Mouse (Mus musculus): ENCODE results near the gene Cd164l2. TPM values are rescaled to one million over a fixed set of nuclear protein-coding genes. Genes with fewer than 3 reads are reported as not detected.

Gene Cd164l2
- polyA plus RNA-seq (2012; fragmentation: generic; extraction: Trizol): 0.23 TPM
- long read RNA-seq, experiment 1, partial matches to known transcripts: 0 of 1 reads
- long read RNA-seq, experiment 1, other reads (novel, unspliced or antisense): 1 of 1 reads
- long read RNA-seq, experiment 2: 0 reads

DNA sequence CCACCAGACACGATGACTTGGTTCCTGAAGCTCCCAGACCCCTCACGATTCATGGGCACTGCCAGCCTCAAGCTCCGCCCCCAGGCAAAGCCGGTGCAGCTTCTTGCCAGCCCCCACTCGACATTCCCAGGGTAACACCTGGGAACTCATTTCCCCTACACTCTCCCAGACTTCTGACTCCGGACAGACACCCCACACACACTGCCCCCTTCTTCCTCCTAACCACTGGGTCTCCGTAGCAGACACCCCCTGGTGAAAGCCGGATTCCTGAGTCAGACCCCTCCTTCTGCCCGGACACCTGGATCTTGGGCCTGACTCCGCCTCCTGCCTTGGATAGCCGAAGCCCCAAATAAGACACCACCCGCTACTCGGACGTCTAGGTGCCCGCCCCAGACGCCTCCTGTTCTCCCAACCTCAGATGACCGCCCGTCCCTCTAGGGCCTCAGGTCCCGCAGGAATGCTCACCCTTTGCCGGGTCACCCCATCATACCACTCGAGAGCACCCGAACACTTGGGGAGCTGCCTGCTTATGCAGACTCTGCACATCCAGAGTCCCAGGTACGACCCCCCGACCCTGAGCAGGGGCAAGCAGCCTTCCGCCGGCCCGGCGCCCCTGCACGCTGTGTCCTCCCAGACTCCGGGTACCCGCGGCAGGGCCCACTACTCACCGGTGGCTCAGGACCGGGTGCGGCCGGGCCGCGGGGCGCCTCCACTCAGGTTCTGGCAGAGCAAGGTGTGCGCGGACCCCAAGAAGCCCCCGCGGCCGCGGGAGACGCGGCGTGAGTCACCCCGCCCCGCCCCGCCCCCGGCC, at the start of gene Cd164l2, which contains the start of gene Gpr3:
Gene Cd164l2 (plus strand): TSS at position 381 of the 811 bp plus-strand sequence.
Gene Gpr3 (minus strand): TSS at position 786 of the 811 bp plus-strand sequence.
- Histone ChIP-seq H3K36me3 (ENCODE audit: control insufficient read depth, insufficient read depth) (no peaks in the 10 kb centered on the region), H3ac (ENCODE audit: control insufficient read depth, insufficient read length, low read depth) (peak within 1 kb of the TSS; percentile 86), H3K79me2 (ENCODE audit: control insufficient read depth, insufficient read depth) (no peaks in the 10 kb centered on the region), H3K27me3 (ENCODE audit: control insufficient read depth, insufficient read depth, insufficient read length) (no peaks in the 10 kb centered on the region), H3K79me3 (ENCODE audit: low read depth) (no peaks in the 10 kb centered on the region), H3K4me3 (ENCODE audit: insufficient read depth, poor library complexity, severe bottlenecking) (peak within 1 kb of the TSS; percentile 34)
- no peak for TF ChIP-seq MYOD1 (IDR thresholded peaks at IDR 0.05; ENCODE audit: control insufficient read depth, insufficient read length, low read depth)
- no peak for TF ChIP-seq MAX (IDR thresholded peaks at IDR 0.05)
- no peak for TF ChIP-seq FOSL1 (IDR thresholded peaks at IDR 0.05; ENCODE audit: insufficient read depth, low read length, poor library complexity, severe bottlenecking)
- no peak for TF ChIP-seq CTCF (IDR thresholded peaks at IDR 0.05; ENCODE audit: control insufficient read depth, insufficient read depth, insufficient read length)

DNA sequence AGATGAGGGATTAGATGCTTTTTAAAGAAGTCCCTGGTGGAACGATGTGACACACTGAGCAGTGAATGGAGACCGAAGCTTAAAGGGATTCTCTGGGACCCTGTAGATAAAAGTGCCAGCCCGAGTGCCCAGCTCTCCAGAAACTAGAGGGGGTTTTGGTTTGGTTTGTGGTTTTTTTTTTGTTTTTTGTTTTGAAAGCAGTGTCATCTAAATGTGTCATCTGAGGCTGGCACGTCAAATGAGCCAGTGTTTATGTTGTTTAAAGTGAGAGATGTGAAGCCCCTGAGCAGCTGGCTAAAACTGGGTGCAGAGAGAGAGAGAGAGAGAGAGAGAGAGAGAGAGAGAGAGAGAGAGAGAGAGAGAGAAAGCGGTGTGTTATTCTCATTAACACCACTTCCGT, 49.7 kb upstream of the Cd164l2 start:
- no peak overlapping the region for H3ac ChIP-seq (ENCODE audit: control insufficient read depth, insufficient read length, low read depth)
- H3K27me3 ChIP-seq (ENCODE audit: control insufficient read depth, insufficient read depth, insufficient read length): no peaks in the 10 kb centered on the region
- no peak overlapping the region for H3K4me3 ChIP-seq (ENCODE audit: insufficient read depth, poor library complexity, severe bottlenecking)
- peaks cover 99% of the 10 kb centered on the region for H3K79me2 ChIP-seq (ENCODE audit: control insufficient read depth, insufficient read depth)
- peaks cover 16% of the 10 kb centered on the region for H3K36me3 ChIP-seq (ENCODE audit: control insufficient read depth, insufficient read depth)
- TF ChIP-seq MYOG (IDR thresholded peaks at IDR 0.05; ENCODE audit: control insufficient read depth, extremely low read depth, insufficient read length): no peak
- TF ChIP-seq CTCF (IDR thresholded peaks at IDR 0.05; ENCODE audit: control insufficient read depth, insufficient read depth, insufficient read length): no peak
- no peak for TF ChIP-seq FOSL1 (IDR thresholded peaks at IDR 0.05; ENCODE audit: insufficient read depth, low read length, poor library complexity, severe bottlenecking)
- no peak for TF ChIP-seq CEBPB (IDR thresholded peaks at IDR 0.05; ENCODE audit: low read depth)
- no peak for TF ChIP-seq MYOD1 (IDR thresholded peaks at IDR 0.05; ENCODE audit: control insufficient read depth, insufficient read length, low read depth)
- no peak for TF ChIP-seq USF1 (IDR thresholded peaks at IDR 0.05; ENCODE audit: low read depth)
- no peak for TF ChIP-seq MAX (IDR thresholded peaks at IDR 0.05)
- peaks cover 71% of the 10 kb centered on the region for H3K79me3 ChIP-seq (ENCODE audit: low read depth)

DNA sequence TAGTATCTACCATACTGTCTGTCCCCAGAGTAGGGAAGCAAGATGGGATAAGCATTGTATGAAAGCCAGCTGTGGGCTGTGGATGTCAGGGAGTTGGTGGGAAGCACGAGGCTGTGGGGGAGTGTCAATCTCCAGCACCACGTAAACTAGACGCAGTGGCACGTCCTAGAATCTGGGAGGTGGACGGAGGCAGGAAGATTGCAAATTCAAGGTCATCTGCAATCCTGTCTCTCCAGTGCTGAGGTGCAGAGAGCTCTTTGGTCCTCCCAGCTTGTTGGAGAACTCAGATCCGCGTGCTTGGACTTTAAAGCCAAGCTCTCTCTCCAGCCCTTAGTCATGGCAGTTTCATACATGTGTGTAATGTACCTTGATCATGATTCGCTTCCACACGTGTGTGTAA, 45.2 kb upstream of the Cd164l2 start:
- Histone ChIP-seq H3K79me3 (ENCODE audit: low read depth) (peaks cover 62% of the 10 kb centered on the region), H3K27me3 (ENCODE audit: control insufficient read depth, insufficient read depth, insufficient read length) (no peaks in the 10 kb centered on the region), H3K36me3 (ENCODE audit: control insufficient read depth, insufficient read depth) (peaks cover 7% of the 10 kb centered on the region), H3ac (ENCODE audit: control insufficient read depth, insufficient read length, low read depth) (no peak overlapping the region), H3K4me3 (ENCODE audit: insufficient read depth, poor library complexity, severe bottlenecking) (no peak overlapping the region), H3K79me2 (ENCODE audit: control insufficient read depth, insufficient read depth) (peaks cover 96% of the 10 kb centered on the region)
- TF ChIP-seq MYOD1 (IDR thresholded peaks at IDR 0.05; ENCODE audit: control insufficient read depth, insufficient read length, low read depth) (no peak), MYOG (IDR thresholded peaks at IDR 0.05; ENCODE audit: control insufficient read depth, extremely low read depth, insufficient read length) (no peak), MAX (IDR thresholded peaks at IDR 0.05) (no peak), CTCF (IDR thresholded peaks at IDR 0.05; ENCODE audit: control insufficient read depth, insufficient read depth, insufficient read length) (no peak), USF1 (IDR thresholded peaks at IDR 0.05; ENCODE audit: low read depth) (no peak), CEBPB (IDR thresholded peaks at IDR 0.05; ENCODE audit: low read depth) (no peak), FOSL1 (IDR thresholded peaks at IDR 0.05; ENCODE audit: insufficient read depth, low read length, poor library complexity, severe bottlenecking) (no peak)

DNA sequence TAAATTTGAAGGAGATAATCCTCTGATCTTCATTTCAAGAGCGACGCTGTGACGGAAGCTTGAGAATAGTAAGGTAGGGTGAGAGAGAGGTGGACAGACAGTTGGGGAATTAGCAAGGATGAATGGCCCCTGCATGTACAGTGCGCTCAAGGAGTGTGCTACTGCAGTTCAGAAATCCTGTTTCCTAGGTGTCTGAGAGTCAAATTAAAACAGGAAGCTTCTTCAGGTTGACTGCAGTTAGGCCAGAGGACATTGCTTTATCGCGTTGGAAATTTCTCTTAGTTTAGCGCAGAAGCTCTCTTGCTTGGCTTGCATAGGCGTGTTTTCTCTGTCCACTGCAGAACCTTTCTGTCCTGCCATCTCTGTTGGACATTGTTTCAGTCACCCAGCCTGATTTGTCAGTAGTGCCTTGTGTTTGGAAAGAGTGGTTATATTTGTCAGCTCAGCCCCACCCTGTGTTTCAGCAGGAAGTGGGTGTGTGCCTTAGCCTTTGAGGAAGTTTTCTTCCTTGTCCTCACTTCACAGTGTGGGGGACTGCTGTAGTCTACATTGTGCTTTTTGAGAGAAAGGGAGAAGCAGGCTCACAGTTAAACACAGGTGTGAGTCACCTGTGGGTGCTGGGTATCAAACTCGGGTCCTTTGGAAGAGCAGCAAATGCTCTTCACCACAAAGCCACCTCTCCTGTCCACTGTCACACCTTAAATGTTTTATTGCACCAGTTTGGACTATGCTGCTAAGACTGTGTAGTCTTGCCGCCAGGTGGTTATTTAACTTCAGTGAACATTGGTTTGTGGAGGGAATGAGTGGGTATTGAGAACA, 42.5 kb upstream of the Cd164l2 start:
- TF ChIP-seq MYOD1 (IDR thresholded peaks at IDR 0.05; ENCODE audit: control insufficient read depth, insufficient read length, low read depth) (no peak), MAX (IDR thresholded peaks at IDR 0.05) (no peak), FOSL1 (IDR thresholded peaks at IDR 0.05; ENCODE audit: insufficient read depth, low read length, poor library complexity, severe bottlenecking) (no peak), CEBPB (IDR thresholded peaks at IDR 0.05; ENCODE audit: low read depth) (no peak), CTCF (IDR thresholded peaks at IDR 0.05; ENCODE audit: control insufficient read depth, insufficient read depth, insufficient read length) (no peak)
- Histone ChIP-seq H3K79me3 (ENCODE audit: low read depth) (peaks cover 66% of the 10 kb centered on the region), H3K79me2 (ENCODE audit: control insufficient read depth, insufficient read depth) (peaks cover 97% of the 10 kb centered on the region), H3ac (ENCODE audit: control insufficient read depth, insufficient read length, low read depth) (no peak overlapping the region), H3K27me3 (ENCODE audit: control insufficient read depth, insufficient read depth, insufficient read length) (no peaks in the 10 kb centered on the region), H3K4me3 (ENCODE audit: insufficient read depth, poor library complexity, severe bottlenecking) (no peak overlapping the region), H3K36me3 (ENCODE audit: control insufficient read depth, insufficient read depth) (peaks cover 6% of the 10 kb centered on the region)

DNA sequence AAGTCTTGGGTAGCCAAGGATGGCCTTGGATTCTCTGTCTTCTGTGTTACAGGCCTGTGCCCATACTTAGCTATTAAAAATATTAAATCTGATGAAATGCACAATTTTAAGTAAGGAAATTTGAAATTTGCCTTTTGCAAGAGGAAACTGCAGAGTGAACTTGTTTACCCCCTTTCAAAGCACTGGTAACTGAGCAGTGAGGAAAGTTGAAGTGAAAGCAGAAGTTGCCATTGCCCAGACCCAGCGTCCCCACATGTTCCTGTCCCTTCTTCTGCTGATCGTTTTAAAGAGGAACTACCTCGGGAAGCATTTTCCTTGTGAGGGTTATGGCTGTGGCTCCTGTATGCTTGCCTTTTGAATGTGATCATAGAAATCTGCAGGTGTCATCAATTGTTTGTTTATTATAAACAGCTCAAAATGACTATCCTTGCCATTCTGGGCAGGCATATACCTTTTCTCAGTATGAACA, 41.8 kb upstream of the Cd164l2 start:
- no peaks in the 10 kb centered on the region for H3K27me3 ChIP-seq (ENCODE audit: control insufficient read depth, insufficient read depth, insufficient read length)
- no peak overlapping the region for H3ac ChIP-seq (ENCODE audit: control insufficient read depth, insufficient read length, low read depth)
- TF ChIP-seq FOSL1 (IDR thresholded peaks at IDR 0.05; ENCODE audit: insufficient read depth, low read length, poor library complexity, severe bottlenecking): no peak
- no peak for TF ChIP-seq MYOD1 (IDR thresholded peaks at IDR 0.05; ENCODE audit: control insufficient read depth, insufficient read length, low read depth)
- no peak for TF ChIP-seq CTCF (IDR thresholded peaks at IDR 0.05; ENCODE audit: control insufficient read depth, insufficient read depth, insufficient read length)
- TF ChIP-seq MYOG (IDR thresholded peaks at IDR 0.05; ENCODE audit: control insufficient read depth, extremely low read depth, insufficient read length): no peak
- no peak for TF ChIP-seq USF1 (IDR thresholded peaks at IDR 0.05; ENCODE audit: low read depth)
- no peak for TF ChIP-seq MAX (IDR thresholded peaks at IDR 0.05)
- no peak for TF ChIP-seq CEBPB (IDR thresholded peaks at IDR 0.05; ENCODE audit: low read depth)
- peaks cover 97% of the 10 kb centered on the region for H3K79me2 ChIP-seq (ENCODE audit: control insufficient read depth, insufficient read depth)
- H3K4me3 ChIP-seq (ENCODE audit: insufficient read depth, poor library complexity, severe bottlenecking): no peak overlapping the region
- H3K79me3 ChIP-seq (ENCODE audit: low read depth): peaks cover 64% of the 10 kb centered on the region
- peaks cover 7% of the 10 kb centered on the region for H3K36me3 ChIP-seq (ENCODE audit: control insufficient read depth, insufficient read depth)
